Mouse (Mus musculus) gastrocnemius, postnatal 25 days (tissue): Measurements from ENCODE around the gene Mpdu1. TPM values are rescaled to one million over a fixed set of nuclear protein-coding genes. Genes with fewer than 3 reads are reported as not detected.
A peak's percentile ranks its signal among the peaks of the same experiment; 100 is the strongest.
"Not testable (repeated sequence)": the region's sequence is repeated elsewhere in the genome, so short reads cannot be mapped to it uniquely, and the experiment has no call there.

Source experiments
- DNase-seq: peaks from one replicate; pipeline ENCODE4 v3.0.0; 2022
- long read RNA-seq, 2 experiments: library from polyadenylated mRNA; stranded (forward); transcript quantifications; one replicate each; pipeline ENCODE4 v2.0.0; 2021
- total RNA-seq, 2 experiments: library from RNA; stranded (reverse); gene quantifications; 1 replicate in 1 of 2; 2 replicates in 1 of 2; pipeline ENCODE4 v1.2.3; 2021

The Mpdu1 gene
- total RNA-seq = 10 to 100 TPM in 1 of 2 experiments, 1 to 10 TPM in 1; 6.6 to 10.0 TPM
- long read RNA-seq, experiment 1, partial matches to known transcripts = 0 of 3 reads
- long read RNA-seq, experiment 1, other reads (novel, unspliced or antisense) = 1 of 3 reads
- long read RNA-seq, experiment 2, transcript Mpdu1-201 (7 exons, 1,321 nt) = major isoform, 8 of 9 reads
- long read RNA-seq, experiment 2, partial matches to known transcripts = 0 of 9 reads
- long read RNA-seq, experiment 2, other reads (novel, unspliced or antisense) = 1 of 9 reads

- peak; percentile 95 for DNase-seq
These were observed at the start of gene Mpdu1 for GRCm38 (mm10) chr11:69662213-69662966. TSS of gene Mpdu1 (minus strand) at chr11:69662642.

- DNase-seq = no peak
These were observed 48.6 kb upstream of the Mpdu1 start for GRCm38 (mm10) chr11:69711082-69711481.

DNA sequence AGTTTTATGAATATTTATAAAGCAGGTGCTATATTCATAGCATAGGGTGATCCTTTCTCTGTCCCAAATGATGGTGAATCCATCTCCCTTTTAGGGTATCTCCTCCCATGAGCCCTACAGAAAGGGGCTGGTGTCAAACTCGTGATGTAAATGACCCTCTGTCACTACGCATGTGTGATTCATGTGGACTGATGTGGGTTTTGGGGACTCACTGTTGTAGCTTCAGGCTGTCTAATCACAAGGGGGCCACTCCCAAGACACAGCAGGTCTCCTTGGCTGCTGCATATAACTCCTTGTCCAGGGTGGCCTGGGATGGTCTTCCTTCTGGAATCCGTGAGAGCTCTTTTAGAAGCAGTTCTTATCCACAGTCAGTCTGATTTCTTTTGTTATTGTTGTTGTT lies 48.0 kb upstream of the Mpdu1 start:
- DNase-seq = no peak

- no peak for DNase-seq
These were observed 47.4 kb upstream of the Mpdu1 start for GRCm38 (mm10) chr11:69709554-69710446.

GRCm38 (mm10) chr11:69708614-69709265 lies 46.3 kb upstream of the Mpdu1 start:
- no peak for DNase-seq

GRCm38 (mm10) chr11:69707873-69708381 lies 45.5 kb upstream of the Mpdu1 start:
- DNase-seq = no peak

GRCm38 (mm10) chr11:69707480-69707847 lies 45.0 kb upstream of the Mpdu1 start:
- no peak for DNase-seq

DNA sequence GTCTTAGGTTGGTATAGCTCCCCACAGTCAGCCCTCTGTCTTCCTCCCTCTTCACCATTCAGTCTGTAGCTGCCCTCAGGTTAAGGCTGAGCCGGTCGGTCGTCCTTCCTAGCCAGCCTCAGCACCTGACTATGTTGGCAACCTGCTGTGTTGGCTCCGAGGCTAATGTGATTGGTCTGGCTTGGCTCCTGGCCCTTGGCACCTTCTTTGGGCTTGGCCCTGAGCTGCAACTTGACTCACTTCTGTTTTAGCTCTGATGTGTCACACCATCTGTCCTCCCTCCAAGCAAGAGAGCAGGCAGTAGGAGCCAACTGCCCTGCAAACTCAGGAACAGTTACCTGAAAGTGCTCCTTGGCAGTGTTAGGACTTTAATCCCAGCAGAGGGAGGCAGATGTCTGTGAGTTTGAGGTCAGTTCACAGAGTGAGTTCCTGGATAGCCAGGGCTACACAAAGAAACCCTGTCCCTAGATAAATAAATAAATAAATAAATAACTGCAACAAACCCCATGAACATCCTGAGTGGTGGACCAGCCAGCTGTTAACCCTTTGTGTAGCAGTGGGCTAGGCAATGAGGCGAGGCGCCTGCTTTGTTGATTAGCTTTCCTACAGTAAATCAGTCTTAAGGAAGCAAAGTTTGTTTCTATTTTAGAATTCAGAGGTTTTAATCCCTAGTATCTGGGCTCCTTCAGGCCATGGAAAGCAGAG lies 44.5 kb upstream of the Mpdu1 start:
- DNase-seq = peak; percentile 89

DNA sequence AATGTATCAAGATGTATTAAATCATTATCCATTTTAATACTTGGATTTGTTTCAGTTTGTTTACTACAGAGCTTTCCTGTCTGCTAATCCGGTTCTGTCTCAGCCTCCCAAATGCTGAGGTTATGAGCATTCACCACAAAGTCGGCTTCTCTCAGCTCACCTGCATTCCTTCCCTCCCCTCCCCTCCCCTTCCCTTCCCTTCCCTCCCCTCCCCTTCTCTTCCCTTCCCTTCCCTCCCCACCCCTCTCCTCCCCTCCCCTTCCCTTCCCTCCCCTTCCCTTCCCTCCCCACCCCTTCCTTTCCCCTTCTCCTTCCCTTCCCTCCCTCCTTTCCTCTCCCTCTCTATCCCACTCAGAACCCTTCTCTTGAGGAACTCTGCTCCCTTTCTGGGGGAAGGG lies 42.2 kb upstream of the Mpdu1 start:
- no peak for DNase-seq

DNA sequence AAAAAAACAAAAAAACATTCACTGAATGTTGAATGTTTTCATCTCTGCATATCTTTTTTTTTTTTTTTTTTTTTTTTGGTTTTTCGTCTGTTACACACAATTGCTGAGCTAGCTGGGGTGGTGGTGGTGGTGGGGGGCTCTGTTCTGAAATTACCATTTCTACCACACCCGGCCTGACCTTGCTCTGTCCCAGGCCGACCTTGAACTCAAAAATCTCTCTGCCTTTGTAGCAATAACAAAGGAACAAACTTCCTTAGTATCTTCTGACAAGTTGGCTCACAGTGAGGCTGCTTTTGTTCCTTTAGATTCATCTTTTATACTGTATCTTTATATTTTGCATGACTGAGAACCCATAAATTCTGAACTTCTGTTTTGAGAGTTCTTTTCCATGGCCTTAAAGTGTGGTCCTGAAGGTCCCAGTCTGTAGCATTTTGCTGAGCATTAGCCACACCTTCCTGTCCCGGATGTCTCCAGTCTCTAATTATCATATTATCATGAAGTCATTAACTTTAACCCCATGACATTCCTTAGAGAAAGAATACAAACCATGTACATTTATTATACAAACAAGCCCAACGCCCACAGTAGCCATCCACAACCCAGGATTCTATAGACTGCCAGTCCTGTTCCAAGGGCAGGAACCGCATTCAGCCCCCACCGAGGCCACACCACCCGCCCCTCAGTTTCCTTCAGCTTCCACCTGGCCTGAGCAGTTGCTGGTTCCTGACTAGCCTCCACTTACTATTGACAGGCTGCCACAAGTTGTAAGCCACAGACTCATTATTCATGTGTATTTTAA lies 41.6 kb upstream of the Mpdu1 start:
- DNase-seq = no peak

- not testable (repeated sequence) for DNase-seq
These were observed 40.9 kb upstream of the Mpdu1 start for GRCm38 (mm10) chr11:69703381-69703780.

GRCm38 (mm10) chr11:69702886-69703285 lies 40.4 kb upstream of the Mpdu1 start:
- DNase-seq = not testable (repeated sequence)

DNA sequence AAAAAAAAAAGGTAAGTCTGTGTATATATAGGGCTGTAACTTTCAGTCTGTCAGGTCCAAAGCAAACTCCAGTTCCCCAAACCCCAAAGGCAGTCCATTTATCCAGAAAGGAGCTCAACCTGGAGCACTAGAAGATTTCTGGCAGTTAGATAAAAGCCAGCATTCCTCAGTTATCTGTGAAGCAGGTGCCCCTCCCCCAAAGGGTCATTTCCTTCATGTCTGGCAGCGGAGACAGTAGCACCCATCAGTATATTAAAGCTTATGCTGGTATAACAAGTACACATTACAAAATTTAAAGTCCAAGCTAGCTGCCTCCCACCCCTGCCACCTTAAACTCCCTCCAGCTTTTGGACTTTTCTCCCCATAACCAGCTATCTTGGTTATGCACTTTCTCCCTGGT lies 37.2 kb upstream of the Mpdu1 start:
- no peak for DNase-seq

GRCm38 (mm10) chr11:69698574-69698973 lies 36.1 kb upstream of the Mpdu1 start:
- no peak for DNase-seq

GRCm38 (mm10) chr11:69697396-69697795 lies 35.0 kb upstream of the Mpdu1 start:
- no peak for DNase-seq

DNA sequence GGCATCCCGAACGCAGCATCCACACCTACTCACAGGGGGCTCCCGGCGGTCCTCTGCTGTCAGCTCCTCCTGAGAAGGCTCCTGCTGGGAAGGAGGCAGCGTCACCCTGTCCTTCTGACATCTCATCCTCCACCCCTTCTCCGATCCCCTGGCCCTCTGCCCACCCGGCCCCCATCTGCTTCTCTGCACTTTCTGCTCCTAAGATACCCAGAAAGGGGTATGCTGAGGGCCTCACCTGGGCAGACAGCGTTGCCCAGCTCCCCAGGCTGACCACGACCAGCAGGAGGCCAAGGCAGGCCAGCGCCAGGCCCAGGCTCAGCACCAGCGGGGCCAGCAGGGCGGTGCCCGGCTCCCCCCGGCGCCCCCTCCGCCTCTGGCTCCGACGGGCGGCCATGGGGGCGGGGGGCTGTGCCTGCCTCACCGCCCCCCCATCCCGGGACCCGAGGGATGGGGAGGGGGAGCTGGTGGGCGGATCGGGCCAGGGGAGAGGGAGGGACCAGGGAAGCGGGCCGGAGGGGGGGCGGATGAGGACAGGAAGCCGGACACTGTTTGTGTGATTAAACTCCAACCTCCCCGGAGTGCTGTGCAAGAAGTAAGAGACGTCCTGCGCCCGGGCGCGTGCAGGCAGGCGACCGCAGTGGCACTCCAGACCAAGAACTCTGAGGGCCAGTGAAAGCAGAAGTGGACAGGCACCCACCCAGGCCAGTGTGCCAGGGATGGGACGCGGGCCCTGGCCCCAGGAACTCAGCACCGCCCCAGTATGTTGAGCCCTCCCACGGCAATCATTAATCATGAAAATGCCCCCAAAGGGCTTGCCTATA lies 33.1 kb upstream of the Mpdu1 start, which contains the start of the genes Tnfsf12 and Tnfsfm13:
TSS of gene Tnfsf12 (minus strand) at position 489 of the 821 bp plus-strand sequence.
TSS of gene Tnfsfm13 (minus strand) at position 738 of the 821 bp plus-strand sequence.
- DNase-seq = peak; percentile 81

- DNase-seq = no peak
These were observed 32.6 kb upstream of the Mpdu1 start for GRCm38 (mm10) chr11:69695046-69695360.

- DNase-seq = no peak
These were observed 31.1 kb upstream of the Mpdu1 start for GRCm38 (mm10) chr11:69693421-69693965.

GRCm38 (mm10) chr11:69692863-69693262 lies 30.4 kb upstream of the Mpdu1 start:
- no peak for DNase-seq
